Mouse (Mus musculus): ENCODE results near the gene Agl. TPM values are rescaled to one million over a fixed set of nuclear protein-coding genes. Genes with fewer than 3 reads are reported as not detected.

Gene Agl
- polyA plus RNA-seq, 1 experiment from 2014 or later = 19.5 TPM

DNA sequence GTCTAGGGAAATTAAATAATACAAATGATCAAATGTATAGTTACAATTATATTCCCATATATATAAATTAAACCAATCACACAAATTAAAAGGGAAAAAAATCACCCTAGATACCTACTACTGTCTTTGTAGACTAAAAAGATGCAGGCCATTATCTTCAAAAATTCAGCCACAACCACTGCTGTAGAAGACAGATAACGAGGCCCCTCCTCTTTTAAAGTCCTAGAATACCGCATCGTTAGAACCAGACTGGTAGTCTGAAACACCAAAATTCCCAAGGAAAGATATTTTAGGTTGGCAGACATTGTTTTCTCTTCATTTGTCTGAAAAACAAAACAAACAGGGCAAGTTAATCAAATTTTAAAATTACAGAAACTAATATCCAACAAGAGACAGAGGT, 113.7 kb downstream of the Agl start:
- Histone ChIP-seq H3K9me3 (ENCODE audit: control insufficient read depth, low read length) (no peaks in the 10 kb centered on the region), H3K4me3 (replicated peaks; ENCODE audit: low read length) (no peak overlapping the region), H3K4me2 (replicated peaks) (no peak overlapping the region), H3K36me3 (replicated peaks; ENCODE audit: control insufficient read depth, insufficient read depth) (0 out of 2 replicates have a peak, but pooled peaks cover 4% of the 10 kb centered on the region), H3K4me1 (replicated peaks; ENCODE audit: control insufficient read depth, insufficient read depth, low read length) (no peaks in the 10 kb centered on the region), H3K27me3 (ENCODE audit: control insufficient read depth, insufficient read depth, low read length) (no peaks in the 10 kb centered on the region), H3K9ac (no peak overlapping the region), H3K27ac (no peak overlapping the region)
- ATAC-seq (ENCODE audit: low FRiP score) (no peak), DNase-seq (ENCODE audit: low spot score) (no peak)
- WGBS = 94% methylated on average over 3 of the region's 3 CpGs

Other genes with a start within 250 kb of the Agl start
- 0.39 TPM in 1 of 2 replicates, not detected in the other for gene Lrrc39, start 245.2 kb downstream of the Agl start, polyA plus RNA-seq (2014; fragmentation: Nextera tagmentation; extraction: Ambion mirVana)
- 13.1 and 14.2 TPM in 2 replicates for gene Sass6, start 213.2 kb downstream of the Agl start, polyA plus RNA-seq (2014; fragmentation: Nextera tagmentation; extraction: Ambion mirVana)
- 15.9 and 24.5 TPM in 2 replicates for gene Trmt13, start 193.6 kb downstream of the Agl start, polyA plus RNA-seq (2014; fragmentation: Nextera tagmentation; extraction: Ambion mirVana)
- gene Mfsd14a, start 145.5 kb downstream of the Agl start, polyA plus RNA-seq (2014; fragmentation: Nextera tagmentation; extraction: Ambion mirVana) = 71.2 and 77.0 TPM in 2 replicates
- gene Gm43191, start 126.9 kb downstream of the Agl start, polyA plus RNA-seq (2014; fragmentation: Nextera tagmentation; extraction: Ambion mirVana) = not detected in 2 replicates
- gene Slc35a3, start 95.3 kb downstream of the Agl start, polyA plus RNA-seq (2014; fragmentation: Nextera tagmentation; extraction: Ambion mirVana) = 10.1 and 10.3 TPM in 2 replicates
- gene Frrs1, start 51.3 kb upstream of the Agl start, polyA plus RNA-seq (2014; fragmentation: Nextera tagmentation; extraction: Ambion mirVana) = 4.8 and 6.0 TPM in 2 replicates
- not detected in 2 replicates for gene 4930455H04Rik, start 160.1 kb upstream of the Agl start, polyA plus RNA-seq (2014; fragmentation: Nextera tagmentation; extraction: Ambion mirVana)
- gene Palmd, start 160.8 kb upstream of the Agl start, polyA plus RNA-seq (2014; fragmentation: Nextera tagmentation; extraction: Ambion mirVana) = 9.5 and 11.2 TPM in 2 replicates